Mouse (Mus musculus): ENCODE results near the gene 4930578C19Rik. TPM values are rescaled to one million over a fixed set of nuclear protein-coding genes. Genes with fewer than 3 reads are reported as not detected.

4930578C19Rik gene
- polyA plus RNA-seq (2015; fragmentation: Nextera tagmentation; extraction: Ambion mirVana) = 0.47 and 0.72 TPM in 2 replicates

DNA sequence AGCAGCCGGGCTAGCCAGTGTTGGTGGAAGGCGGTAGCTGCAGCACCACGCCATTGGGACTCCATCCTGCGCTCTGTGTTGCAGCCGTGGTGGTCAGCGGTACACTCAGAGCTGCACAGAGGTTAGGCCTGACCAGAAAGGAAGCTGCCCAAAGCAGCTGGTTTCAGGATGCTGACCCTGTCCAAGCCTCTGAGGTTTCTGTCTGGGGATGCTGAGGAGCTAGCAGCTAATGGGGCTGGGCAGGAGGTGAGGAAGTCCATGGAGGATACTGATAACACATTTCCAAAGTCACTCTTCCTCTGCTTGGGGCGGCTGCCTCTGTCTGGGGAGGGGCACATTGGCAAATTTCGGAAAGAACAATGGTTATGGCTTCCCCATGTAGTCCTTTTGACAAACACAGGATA, at the start of gene 4930578C19Rik:
TSS of gene 4930578C19Rik (minus strand) at position 200 of the 404 bp plus-strand sequence.
- WGBS = 50% methylated on average over 8 of the region's 8 CpGs
- Histone ChIP-seq H3K4me1 (replicated peaks) (no peaks in the 10 kb centered on the region), H3K9ac (no peak within 1 kb of the TSS), H3K4me2 (no peak within 1 kb of the TSS), H3K36me3 (no peaks in the 10 kb centered on the region), H3K9me3 (replicated peaks) (no peaks in the 10 kb centered on the region), H3K27ac (no peak within 1 kb of the TSS), H3K4me3 (no peak within 1 kb of the TSS), H3K27me3 (no peaks in the 10 kb centered on the region)
- ATAC-seq (replicated peaks; ENCODE audit: insufficient number of reproducible peaks, insufficient read depth, low FRiP score, low read depth) = no peak

DNA sequence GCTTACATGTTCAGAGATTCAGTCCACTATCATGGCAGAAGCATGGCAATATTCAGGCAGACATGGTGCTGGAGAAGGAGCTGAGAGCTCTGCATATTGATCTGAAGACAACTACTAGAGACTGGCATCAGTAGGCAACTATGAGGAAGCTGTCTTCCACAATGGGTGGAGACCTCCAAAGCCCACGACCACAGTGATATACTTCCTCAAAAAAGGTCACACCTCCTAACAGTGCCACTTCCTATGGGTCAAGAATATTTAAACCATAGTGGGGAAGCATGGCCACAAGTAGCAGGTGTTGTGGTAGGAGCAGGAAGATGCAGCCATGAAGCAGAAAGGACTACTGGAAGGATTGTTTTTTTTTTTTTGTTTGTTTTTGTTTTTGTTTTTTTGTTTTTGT, 6.5 kb upstream of the 4930578C19Rik start:
- no peak for ATAC-seq (replicated peaks; ENCODE audit: insufficient number of reproducible peaks, insufficient read depth, low FRiP score, low read depth)
- Histone ChIP-seq H3K4me2 (no peak overlapping the region), H3K4me1 (replicated peaks) (no peaks in the 10 kb centered on the region), H3K9ac (no peak overlapping the region), H3K27ac (no peak overlapping the region), H3K9me3 (replicated peaks) (no peaks in the 10 kb centered on the region), H3K36me3 (no peaks in the 10 kb centered on the region), H3K27me3 (no peaks in the 10 kb centered on the region), H3K4me3 (no peak overlapping the region)
- 38% methylated on average over 1 of the region's 1 CpGs for WGBS

DNA sequence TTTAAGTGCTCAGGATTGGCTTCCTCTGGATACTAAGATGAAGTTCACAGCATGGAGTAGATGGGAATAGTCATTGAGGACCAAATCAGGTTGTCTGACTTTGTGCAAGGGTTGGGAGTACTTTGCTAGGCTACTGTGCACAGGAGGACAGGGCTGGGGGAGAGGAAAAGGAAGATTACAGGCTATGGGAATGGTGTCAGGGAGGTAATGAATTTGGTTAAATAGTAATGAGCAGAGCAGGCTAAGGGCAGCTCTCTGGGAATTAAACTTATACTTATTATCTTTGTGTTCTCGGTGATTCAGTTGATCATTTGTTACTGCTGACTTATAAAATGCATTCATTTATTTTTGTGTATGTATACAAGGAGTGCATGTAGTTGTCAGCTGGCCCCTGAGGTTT, 1.7 kb upstream of the 4930578C19Rik start:
- Histone ChIP-seq H3K4me1 (replicated peaks) (no peaks in the 10 kb centered on the region), H3K9ac (no peak overlapping the region), H3K27ac (no peak overlapping the region), H3K4me2 (no peak overlapping the region), H3K9me3 (replicated peaks) (no peaks in the 10 kb centered on the region), H3K27me3 (no peaks in the 10 kb centered on the region), H3K4me3 (no peak overlapping the region), H3K36me3 (no peaks in the 10 kb centered on the region)
- 88% methylated on average over 1 of the region's 1 CpGs for WGBS
- no peak for ATAC-seq (replicated peaks; ENCODE audit: insufficient number of reproducible peaks, insufficient read depth, low FRiP score, low read depth)

DNA sequence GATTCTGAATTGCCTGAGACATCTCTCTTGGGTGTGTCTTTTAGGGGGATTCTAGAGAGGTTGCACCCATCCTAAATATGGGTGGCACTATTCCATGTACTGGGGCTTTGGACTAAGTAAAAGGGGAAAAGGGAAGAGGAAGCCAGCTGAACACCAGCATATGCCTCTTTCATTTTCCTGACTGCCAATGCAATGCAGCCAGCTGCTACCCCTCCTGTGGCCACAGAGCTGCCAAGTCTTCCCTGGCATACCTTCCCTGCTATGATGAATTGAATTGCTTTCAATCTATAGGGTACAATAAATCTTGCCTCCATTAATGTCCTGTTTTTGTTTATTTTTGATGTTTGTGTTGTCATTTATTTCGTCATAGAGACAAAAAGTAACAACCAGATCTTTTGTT, 9.6 kb downstream of the 4930578C19Rik start:
- Histone ChIP-seq H3K9me3 (replicated peaks) (no peaks in the 10 kb centered on the region), H3K4me1 (replicated peaks) (no peaks in the 10 kb centered on the region), H3K9ac (no peak overlapping the region), H3K4me3 (no peak overlapping the region), H3K27ac (no peak overlapping the region), H3K27me3 (no peaks in the 10 kb centered on the region), H3K36me3 (no peaks in the 10 kb centered on the region), H3K4me2 (no peak overlapping the region)
- no peak for ATAC-seq (replicated peaks; ENCODE audit: insufficient number of reproducible peaks, insufficient read depth, low FRiP score, low read depth)
- whole genome bisulfite sequencing = 30% methylated on average over 1 of the region's 1 CpGs

DNA sequence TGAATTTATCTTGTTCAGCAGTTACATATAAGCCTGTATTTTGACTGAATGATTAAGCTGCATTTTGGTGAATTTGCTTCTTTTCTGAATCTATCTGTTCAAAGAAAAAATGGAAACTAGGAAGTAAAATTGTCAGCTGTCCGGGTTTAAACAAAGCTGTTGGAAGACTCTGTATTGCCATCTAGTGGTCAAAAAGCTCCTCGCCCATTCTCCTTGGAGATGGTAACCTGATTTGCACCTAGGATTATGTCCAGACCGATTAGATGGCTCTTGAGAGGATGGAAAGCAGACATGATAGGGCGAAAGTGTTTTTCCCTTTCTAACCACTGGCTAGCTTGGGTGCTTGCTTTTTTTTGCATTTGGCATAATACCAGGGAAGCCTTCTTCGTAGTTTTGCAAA, 19.1 kb downstream of the 4930578C19Rik start:
- Histone ChIP-seq H3K9ac (no peak overlapping the region), H3K27ac (no peak overlapping the region), H3K4me2 (no peak overlapping the region), H3K4me3 (no peak overlapping the region), H3K27me3 (no peaks in the 10 kb centered on the region), H3K36me3 (no peaks in the 10 kb centered on the region), H3K4me1 (replicated peaks) (no peaks in the 10 kb centered on the region), H3K9me3 (replicated peaks) (no peaks in the 10 kb centered on the region)
- 19% methylated on average over 5 of the region's 5 CpGs for WGBS
- no peak for ATAC-seq (replicated peaks; ENCODE audit: insufficient number of reproducible peaks, insufficient read depth, low FRiP score, low read depth)

DNA sequence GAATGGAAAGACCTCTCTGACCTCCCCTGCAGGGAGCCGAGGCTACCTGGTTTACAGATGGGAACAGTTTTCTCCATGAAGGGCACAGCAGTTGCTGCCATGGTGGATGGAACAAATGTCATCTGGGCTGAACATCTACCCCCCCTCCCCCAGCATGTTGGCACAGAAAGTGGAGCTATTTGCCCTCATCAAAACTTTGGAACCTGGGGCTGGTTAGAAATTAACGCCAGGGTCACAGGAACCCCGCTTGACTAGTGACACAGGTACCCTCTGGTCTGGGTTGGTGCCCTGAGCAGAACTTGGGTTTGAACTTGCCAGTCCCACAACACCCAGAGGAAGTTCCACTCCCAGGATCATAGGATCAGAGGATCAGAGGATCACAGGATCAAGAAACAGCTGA, 35.7 kb downstream of the 4930578C19Rik start:
- no peak overlapping the region for H3K9ac ChIP-seq
- no peaks in the 10 kb centered on the region for H3K36me3 ChIP-seq
- H3K4me2 ChIP-seq = no peak overlapping the region
- no peak overlapping the region for H3K4me3 ChIP-seq
- no peaks in the 10 kb centered on the region for H3K4me1 ChIP-seq (replicated peaks)
- no peaks in the 10 kb centered on the region for H3K27me3 ChIP-seq
- 73% methylated on average over 3 of the region's 3 CpGs for WGBS
- no peaks in the 10 kb centered on the region for H3K9me3 ChIP-seq (replicated peaks)
- H3K27ac ChIP-seq = no peak overlapping the region
- ATAC-seq (replicated peaks; ENCODE audit: insufficient number of reproducible peaks, insufficient read depth, low FRiP score, low read depth) = no peak

DNA sequence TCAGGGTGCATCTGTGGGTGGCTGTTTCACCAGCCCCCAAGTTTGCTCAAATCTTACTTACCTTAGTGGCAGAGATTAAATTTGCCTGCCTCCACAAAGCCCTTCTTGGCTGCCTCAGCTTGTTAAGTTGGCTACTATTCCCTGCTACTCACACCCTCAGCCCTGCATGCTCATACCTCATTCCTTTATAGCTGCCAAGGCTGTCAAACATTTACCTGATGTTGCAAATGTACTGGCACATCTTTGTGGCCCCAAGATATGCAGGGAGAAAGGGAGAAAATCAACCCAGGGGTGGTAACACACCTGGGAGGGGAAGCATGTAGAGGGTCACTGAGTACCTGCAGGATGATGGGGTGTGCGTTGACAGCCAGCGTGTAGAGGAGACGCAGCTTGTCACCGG, 38.0 kb downstream of the 4930578C19Rik start:
- H3K36me3 ChIP-seq = no peaks in the 10 kb centered on the region
- H3K27ac ChIP-seq = no peak overlapping the region
- H3K27me3 ChIP-seq = no peaks in the 10 kb centered on the region
- H3K4me2 ChIP-seq = no peak overlapping the region
- no peak overlapping the region for H3K9ac ChIP-seq
- H3K4me1 ChIP-seq (replicated peaks) = no peaks in the 10 kb centered on the region
- WGBS = 80% methylated on average over 4 of the region's 4 CpGs
- no peaks in the 10 kb centered on the region for H3K9me3 ChIP-seq (replicated peaks)
- ATAC-seq (replicated peaks; ENCODE audit: insufficient number of reproducible peaks, insufficient read depth, low FRiP score, low read depth) = no peak
- no peak overlapping the region for H3K4me3 ChIP-seq

DNA sequence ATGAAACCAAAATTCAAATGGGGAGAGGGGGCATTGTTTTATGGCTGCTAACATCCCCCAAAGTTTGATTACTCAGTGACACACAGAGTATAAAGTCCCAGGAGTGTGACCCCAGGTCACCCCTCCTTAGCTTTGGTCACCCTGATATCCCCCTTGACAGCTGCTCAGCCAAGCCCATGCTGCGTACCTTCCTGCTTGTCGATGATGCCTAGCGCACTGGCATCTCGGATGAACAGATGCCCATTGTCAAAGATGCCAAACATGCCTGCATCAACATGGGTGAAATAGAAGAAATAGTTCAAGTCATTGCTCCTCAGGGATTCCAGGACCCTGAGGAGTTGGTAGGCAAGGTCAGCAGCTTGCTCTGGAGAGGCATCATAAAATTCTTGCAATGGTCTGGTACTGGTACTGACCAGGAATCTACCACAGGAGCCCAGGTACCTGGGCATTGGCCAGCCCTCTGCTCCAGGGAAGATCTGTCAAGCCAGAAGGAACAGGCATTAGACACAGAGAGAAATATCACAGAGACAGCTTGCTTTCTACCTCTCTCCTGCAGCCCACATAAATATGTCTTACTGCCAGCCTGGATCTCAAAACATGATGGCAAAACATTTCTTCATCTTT, 40.9 kb downstream of the 4930578C19Rik start:
- no peak for ATAC-seq (replicated peaks; ENCODE audit: insufficient number of reproducible peaks, insufficient read depth, low FRiP score, low read depth)
- no peaks in the 10 kb centered on the region for H3K27me3 ChIP-seq
- H3K27ac ChIP-seq = no peak overlapping the region
- no peak overlapping the region for H3K9ac ChIP-seq
- no peak overlapping the region for H3K4me3 ChIP-seq
- WGBS = 79% methylated on average over 4 of the region's 4 CpGs
- no peaks in the 10 kb centered on the region for H3K36me3 ChIP-seq
- H3K9me3 ChIP-seq (replicated peaks) = no peaks in the 10 kb centered on the region
- no peak overlapping the region for H3K4me2 ChIP-seq
- H3K4me1 ChIP-seq (replicated peaks) = no peaks in the 10 kb centered on the region

DNA sequence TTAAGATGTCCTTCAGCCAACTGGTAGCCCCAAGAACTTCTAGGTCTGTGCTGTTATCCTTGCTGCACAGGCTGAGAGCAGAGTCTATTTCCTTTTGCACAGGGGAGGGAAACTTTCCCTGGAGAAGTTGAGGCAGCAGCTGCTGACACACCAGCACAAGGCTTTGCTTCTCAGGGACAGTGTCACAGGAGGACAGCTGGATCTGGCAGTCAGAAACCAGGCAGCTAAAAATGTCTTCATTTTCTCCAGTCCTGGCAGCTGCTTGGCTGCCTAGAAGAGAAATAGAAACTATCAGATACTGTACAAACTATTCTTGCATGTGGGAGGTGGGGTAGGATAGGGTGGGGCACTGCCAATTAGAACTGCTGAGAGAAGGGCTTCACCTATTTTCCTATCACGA, 42.2 kb downstream of the 4930578C19Rik start:
- no peaks in the 10 kb centered on the region for H3K36me3 ChIP-seq
- WGBS = 20% methylated on average over 1 of the region's 1 CpGs
- H3K4me2 ChIP-seq = no peak overlapping the region
- no peaks in the 10 kb centered on the region for H3K4me1 ChIP-seq (replicated peaks)
- no peak for ATAC-seq (replicated peaks; ENCODE audit: insufficient number of reproducible peaks, insufficient read depth, low FRiP score, low read depth)
- no peaks in the 10 kb centered on the region for H3K27me3 ChIP-seq
- H3K27ac ChIP-seq = no peak overlapping the region
- no peaks in the 10 kb centered on the region for H3K9me3 ChIP-seq (replicated peaks)
- no peak overlapping the region for H3K9ac ChIP-seq
- H3K4me3 ChIP-seq = no peak overlapping the region

DNA sequence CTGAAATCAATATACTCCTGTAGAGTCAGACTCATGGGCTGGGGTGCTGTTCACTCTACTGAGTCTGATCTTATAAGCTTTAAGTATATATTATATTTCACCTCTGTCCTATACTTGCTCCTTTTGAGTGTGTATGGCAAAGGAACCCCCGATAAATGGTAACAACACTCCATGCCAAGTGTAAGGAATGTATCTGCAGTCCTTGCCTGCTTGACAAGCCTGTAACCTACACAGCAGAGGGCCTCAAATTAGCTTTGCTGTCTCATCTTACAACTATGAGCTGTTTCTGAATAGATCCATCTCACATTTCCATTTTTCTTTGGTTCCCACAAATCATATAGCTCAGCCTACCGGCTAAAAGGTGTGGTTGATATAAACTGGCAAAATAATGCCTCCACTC, 46.6 kb downstream of the 4930578C19Rik start:
- Histone ChIP-seq H3K4me1 (replicated peaks) (no peaks in the 10 kb centered on the region), H3K9ac (no peak overlapping the region), H3K4me2 (no peak overlapping the region), H3K4me3 (no peak overlapping the region), H3K27me3 (no peaks in the 10 kb centered on the region), H3K9me3 (replicated peaks) (no peaks in the 10 kb centered on the region), H3K27ac (no peak overlapping the region), H3K36me3 (no peaks in the 10 kb centered on the region)
- no peak for ATAC-seq (replicated peaks; ENCODE audit: insufficient number of reproducible peaks, insufficient read depth, low FRiP score, low read depth)
- WGBS = 81% methylated on average over 2 of the region's 2 CpGs

DNA sequence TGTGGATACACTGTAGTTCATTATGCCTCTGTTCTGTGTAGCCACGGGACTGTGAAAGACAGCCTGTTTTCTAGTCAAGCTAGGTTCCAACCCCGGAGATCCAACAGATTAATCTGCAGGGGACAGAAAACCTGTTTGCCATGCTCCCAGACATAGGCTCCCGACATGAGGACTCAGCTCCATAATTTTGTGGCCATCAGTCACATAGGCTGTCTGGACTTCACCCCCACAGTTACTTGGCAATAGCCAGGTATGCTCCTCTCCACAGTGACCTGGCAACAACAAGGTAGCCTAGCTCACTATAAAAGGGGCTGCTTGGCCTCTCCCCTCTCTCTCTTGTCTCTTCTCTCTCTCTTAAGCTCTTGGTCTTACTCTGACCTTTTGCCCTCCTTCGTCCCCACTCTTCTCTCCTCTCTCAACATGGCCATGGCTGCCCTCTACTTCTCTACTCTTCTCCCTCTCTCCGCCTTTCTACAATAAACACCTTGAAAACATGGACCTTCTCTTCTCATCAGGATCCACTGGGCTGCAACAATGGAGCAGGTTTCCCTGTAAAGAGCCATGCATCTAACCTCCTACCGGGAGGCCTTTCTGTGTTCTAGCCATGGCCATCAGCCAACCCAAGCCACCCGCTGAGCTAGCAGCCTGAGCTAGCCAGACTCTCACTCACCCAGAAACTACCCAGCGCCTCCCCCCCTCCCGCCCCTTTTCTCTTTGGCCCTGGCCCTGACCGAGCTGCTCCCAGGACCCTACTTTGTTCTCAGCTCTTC, 49.9 kb downstream of the 4930578C19Rik start:
- Histone ChIP-seq H3K4me3 (no peak overlapping the region), H3K27ac (no peak overlapping the region), H3K9me3 (replicated peaks) (no peaks in the 10 kb centered on the region), H3K27me3 (no peaks in the 10 kb centered on the region), H3K36me3 (no peaks in the 10 kb centered on the region), H3K4me2 (no peak overlapping the region), H3K4me1 (replicated peaks) (no peaks in the 10 kb centered on the region), H3K9ac (no peak overlapping the region)
- 75% methylated on average over 10 of the region's 10 CpGs for WGBS
- no peak for ATAC-seq (replicated peaks; ENCODE audit: insufficient number of reproducible peaks, insufficient read depth, low FRiP score, low read depth)

DNA sequence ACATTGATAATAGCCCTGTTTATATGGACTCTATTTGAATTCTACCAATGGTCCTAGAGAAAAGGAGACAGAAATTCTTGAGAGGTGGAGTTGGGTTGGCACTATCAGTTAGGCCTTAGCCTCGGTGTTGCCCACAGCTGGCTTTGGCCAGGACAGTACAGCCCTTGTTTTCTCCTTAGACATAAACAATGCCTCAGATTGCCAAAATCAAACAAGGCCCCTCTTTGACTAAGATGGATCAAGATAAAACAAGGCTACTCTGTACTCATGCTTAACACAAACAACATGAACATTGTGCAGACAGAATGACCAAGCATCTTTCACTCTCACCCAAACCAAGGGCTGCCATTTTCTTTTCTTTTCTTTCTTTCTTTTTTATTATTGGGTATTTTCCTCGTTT, 51.6 kb downstream of the 4930578C19Rik start:
- Histone ChIP-seq H3K27ac (no peak overlapping the region), H3K9ac (no peak overlapping the region), H3K4me1 (replicated peaks) (no peaks in the 10 kb centered on the region), H3K27me3 (no peaks in the 10 kb centered on the region), H3K4me3 (no peak overlapping the region), H3K36me3 (no peaks in the 10 kb centered on the region), H3K9me3 (replicated peaks) (no peaks in the 10 kb centered on the region), H3K4me2 (no peak overlapping the region)
- WGBS = 65% methylated on average over 2 of the region's 2 CpGs
- no peak for ATAC-seq (replicated peaks; ENCODE audit: insufficient number of reproducible peaks, insufficient read depth, low FRiP score, low read depth)

Data from heart, embryonic 15.5 days (tissue).